Mouse (Mus musculus) splenic B cell, adult 2 months (primary cell): ENCODE data around the gene Ccdc74a.

Experiments
- DNase-seq: peaks from one replicate; pipeline ENCODE4 v3.0.0-alpha.2; 2011; ENCODE audit warnings: low read depth, low spot score
- H3K27me3 ChIP-seq: 2 replicates; pipeline ENCODE4 v1.6.1; 2012; ENCODE audit warnings: mild to moderate bottlenecking, low read length, moderate library complexity, mixed read lengths; ENCODE audit not compliant: control insufficient read depth, poor library complexity, insufficient read depth, severe bottlenecking
- H3K36me3 ChIP-seq: 2 replicates; pipeline ENCODE4 v1.6.1; 2012; ENCODE audit warnings: mild to moderate bottlenecking, low read length, moderate library complexity, mixed read lengths; ENCODE audit not compliant: control insufficient read depth, poor library complexity, insufficient read depth, severe bottlenecking

The Ccdc74a gene

GRCm38 (mm10) chr16:17652607-17653006, 6.3 kb downstream of the Ccdc74a start:
- peaks cover 14% of the 10 kb centered on the region for H3K36me3 ChIP-seq
- H3K27me3 ChIP-seq, result no peaks in the 10 kb centered on the region
- DNase-seq, result no peak

GRCm38 (mm10) chr16:17653601-17654000, 7.3 kb downstream of the Ccdc74a start:
- no peak for DNase-seq
- H3K36me3 ChIP-seq, result peaks cover 15% of the 10 kb centered on the region
- H3K27me3 ChIP-seq, result no peaks in the 10 kb centered on the region

- H3K27me3 ChIP-seq, result no peaks in the 10 kb centered on the region
- DNase-seq, result no peak
- H3K36me3 ChIP-seq, result peaks cover 15% of the 10 kb centered on the region
Measured at GRCm38 (mm10) chr16:17654188-17654795, 8.0 kb downstream of the Ccdc74a start.

GRCm38 (mm10) chr16:17656212-17656871, 10.1 kb downstream of the Ccdc74a start:
- no peak for DNase-seq
- Histone ChIP-seq H3K27me3 (no peaks in the 10 kb centered on the region), H3K36me3 (peaks cover 17% of the 10 kb centered on the region)

- H3K27me3 ChIP-seq, result no peaks in the 10 kb centered on the region
- DNase-seq, result no peak
- peaks cover 7% of the 10 kb centered on the region for H3K36me3 ChIP-seq
Measured at GRCm38 (mm10) chr16:17665568-17665967, 19.3 kb downstream of the Ccdc74a start.

- DNase-seq, result no peak
- Histone ChIP-seq H3K36me3 (peaks cover 5% of the 10 kb centered on the region; the same call in 1 of the 2 replicates), H3K27me3 (no peaks in the 10 kb centered on the region)
Measured at GRCm38 (mm10) chr16:17669886-17670285, 23.6 kb downstream of the Ccdc74a start.

GRCm38 (mm10) chr16:17694860-17695259, 48.6 kb downstream of the Ccdc74a start:
- Histone ChIP-seq H3K27me3 (no peaks in the 10 kb centered on the region), H3K36me3 (peaks cover 8% of the 10 kb centered on the region)
- DNase-seq, result no peak
